Mouse (Mus musculus) kidney, embryonic 16.5 days (tissue): ENCODE measurements around the gene Mxra8. TPM values are rescaled to one million over a fixed set of nuclear protein-coding genes. Genes with fewer than 3 reads are reported as not detected.

Source experiments
- ATAC-seq: fragments of 200-750 bp; cut with Nextera tagmentation; 2 replicates; pipeline ENCODE4 v1.8.0; 2017; ENCODE audit warnings: moderate TSS enrichment; ENCODE audit not compliant: low FRiP score, low TSS enrichment
- H3K27ac ChIP-seq: fragments of 300-500 bp; sonication (generic); 2 replicates; pipeline ENCODE4 v1.5.1; 2014; ENCODE audit warnings: low read length
- H3K27me3 ChIP-seq: fragments of 300-500 bp; sonication (generic); 2 replicates; pipeline ENCODE4 v1.6.1; 2014; ENCODE audit warnings: low read length, control low read depth, mixed read lengths; ENCODE audit not compliant: insufficient read depth
- H3K36me3 ChIP-seq: fragments of 300-500 bp; sonication (generic); 2 replicates; pipeline ENCODE4 v1.6.1; 2014; ENCODE audit warnings: low read length, control low read depth, mixed read lengths; ENCODE audit not compliant: insufficient read depth
- H3K4me1 ChIP-seq: fragments of 300-500 bp; sonication (generic); 2 replicates; pipeline ENCODE4 v1.6.1; 2014; ENCODE audit warnings: low read length, control low read depth, mixed read lengths; ENCODE audit not compliant: insufficient read depth
- H3K4me2 ChIP-seq: fragments of 300-500 bp; sonication (generic); replicated peaks from 2 replicates; pipeline ENCODE4 v1.6.1; 2014; ENCODE audit warnings: low read depth, low read length
- H3K4me3 ChIP-seq: fragments of 300-500 bp; sonication (generic); 2 replicates; pipeline ENCODE4 v1.5.1; 2014; ENCODE audit warnings: mild to moderate bottlenecking, low read length
- H3K9ac ChIP-seq: fragments of 300-500 bp; sonication (generic); replicated peaks from 2 replicates; pipeline ENCODE4 v1.6.1; 2014; ENCODE audit warnings: low read length
- H3K9me3 ChIP-seq: fragments of 300-500 bp; sonication (generic); 2 replicates; pipeline ENCODE4 v1.6.1; 2016; ENCODE audit warnings: low read length, control low read depth
- WGBS: fragments of 180-500 bp; shearing (Covaris S2); extraction: QIAGEN DNeasy Blood & Tissue Kit; methylation state at CpG from one replicate; pipeline ENCODE4 v1.1.7; 2014; 5-methylcytosine and 5-hydroxymethylcytosine counted together
- polyA plus RNA-seq: library from polyadenylated mRNA; unstranded; fragments of >200 nt; fragmentation: Nextera tagmentation; extraction: Ambion mirVana; gene quantifications from 2 replicates; pipeline ENCODE4 v1.2.1, GENCODE M21; 2015

The Mxra8 gene
- polyA plus RNA-seq, 1 experiment from 2014 or later = 119 TPM

DNA sequence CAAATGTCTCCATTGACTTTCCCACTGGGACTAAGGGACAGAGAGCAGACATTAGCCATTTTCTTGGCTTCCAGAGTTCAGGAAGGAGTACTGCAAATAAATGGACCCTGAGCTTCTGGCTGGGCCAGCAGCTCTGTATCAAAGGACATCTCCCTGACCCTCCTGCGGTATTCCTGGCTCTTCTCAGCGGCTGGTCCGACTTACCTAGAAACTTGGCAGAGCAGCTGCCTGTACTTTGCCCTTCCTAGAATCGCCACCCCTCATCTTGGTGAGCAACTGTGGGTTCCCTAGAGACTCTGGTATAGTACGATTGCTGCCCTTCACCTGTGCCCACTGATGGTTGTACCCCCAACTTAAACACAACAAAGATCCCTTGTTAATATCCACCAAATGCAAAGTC lies 3.8 kb downstream of the Mxra8 start:
- H3K36me3 ChIP-seq = peaks cover 13% of the 10 kb centered on the region
- peaks cover 42% of the 10 kb centered on the region for H3K4me1 ChIP-seq
- H3K4me3 ChIP-seq = no peak overlapping the region
- no peak overlapping the region for H3K27ac ChIP-seq
- WGBS = 92% methylated on average over 5 of the region's 5 CpGs
- ATAC-seq = no peak
- no peak overlapping the region for H3K4me2 ChIP-seq
- no peaks in the 10 kb centered on the region for H3K9me3 ChIP-seq
- H3K27me3 ChIP-seq = no peaks in the 10 kb centered on the region
- H3K9ac ChIP-seq = no peak overlapping the region

- ATAC-seq = peak; percentile 95
- peaks cover 23% of the 10 kb centered on the region for H3K4me1 ChIP-seq
- H3K27ac ChIP-seq = peak within 1 kb of the TSS; percentile 76
- peak within 1 kb of the TSS; percentile 91 for H3K9ac ChIP-seq
- 3% methylated on average over 46 of the region's 65 CpGs for WGBS
- no peaks in the 10 kb centered on the region for H3K9me3 ChIP-seq
- peak within 1 kb of the TSS; percentile 83 for H3K4me2 ChIP-seq
- H3K36me3 ChIP-seq = peaks cover 13% of the 10 kb centered on the region
- H3K4me3 ChIP-seq = peak within 1 kb of the TSS; percentile 60
- H3K27me3 ChIP-seq = no peaks in the 10 kb centered on the region
Observed at GRCm38 (mm10) chr4:155846871-155847578, 7.5 kb downstream of the Mxra8 start, which contains the start of gene Dvl1. Gene Dvl1 (plus strand): TSS chr4:155847402.

GRCm38 (mm10) chr4:155847591-155848352 lies 8.3 kb downstream of the Mxra8 start:
- peak overlapping the region; percentile 60 for H3K4me3 ChIP-seq
- H3K9ac ChIP-seq = peak overlapping the region; percentile 91
- H3K4me1 ChIP-seq = peaks cover 23% of the 10 kb centered on the region
- WGBS = 1% methylated on average over 46 of the region's 69 CpGs
- peaks cover 10% of the 10 kb centered on the region for H3K36me3 ChIP-seq
- peak; percentile 60 for ATAC-seq
- peak overlapping the region; percentile 83 for H3K4me2 ChIP-seq
- no peaks in the 10 kb centered on the region for H3K9me3 ChIP-seq
- no peaks in the 10 kb centered on the region for H3K27me3 ChIP-seq
- H3K27ac ChIP-seq = peak overlapping the region; percentile 73

- Histone ChIP-seq H3K27ac (peak overlapping the region; percentile 73; the same call in 1 of the 2 replicates), H3K4me2 (peak overlapping the region; percentile 83), H3K4me1 (peaks cover 23% of the 10 kb centered on the region), H3K9ac (peak overlapping the region; percentile 91), H3K36me3 (peaks cover 3% of the 10 kb centered on the region), H3K27me3 (no peaks in the 10 kb centered on the region), H3K9me3 (no peaks in the 10 kb centered on the region), H3K4me3 (peak overlapping the region; percentile 60)
- no peak for ATAC-seq
- WGBS = 59% methylated on average over 7 of the region's 7 CpGs
Observed at GRCm38 (mm10) chr4:155848434-155849095, 9.1 kb downstream of the Mxra8 start.

GRCm38 (mm10) chr4:155849391-155849790 lies 9.9 kb downstream of the Mxra8 start:
- Histone ChIP-seq H3K27me3 (no peaks in the 10 kb centered on the region), H3K9ac (no peak overlapping the region), H3K36me3 (peaks cover 8% of the 10 kb centered on the region; the same call in 1 of the 2 replicates), H3K4me3 (no peak overlapping the region), H3K4me1 (peaks cover 23% of the 10 kb centered on the region), H3K9me3 (no peaks in the 10 kb centered on the region), H3K27ac (no peak overlapping the region), H3K4me2 (0 out of 2 replicates have a peak overlapping the region, but pooled peaks have one; percentile 83)
- 91% methylated on average over 2 of the region's 2 CpGs for WGBS
- no peak for ATAC-seq

DNA sequence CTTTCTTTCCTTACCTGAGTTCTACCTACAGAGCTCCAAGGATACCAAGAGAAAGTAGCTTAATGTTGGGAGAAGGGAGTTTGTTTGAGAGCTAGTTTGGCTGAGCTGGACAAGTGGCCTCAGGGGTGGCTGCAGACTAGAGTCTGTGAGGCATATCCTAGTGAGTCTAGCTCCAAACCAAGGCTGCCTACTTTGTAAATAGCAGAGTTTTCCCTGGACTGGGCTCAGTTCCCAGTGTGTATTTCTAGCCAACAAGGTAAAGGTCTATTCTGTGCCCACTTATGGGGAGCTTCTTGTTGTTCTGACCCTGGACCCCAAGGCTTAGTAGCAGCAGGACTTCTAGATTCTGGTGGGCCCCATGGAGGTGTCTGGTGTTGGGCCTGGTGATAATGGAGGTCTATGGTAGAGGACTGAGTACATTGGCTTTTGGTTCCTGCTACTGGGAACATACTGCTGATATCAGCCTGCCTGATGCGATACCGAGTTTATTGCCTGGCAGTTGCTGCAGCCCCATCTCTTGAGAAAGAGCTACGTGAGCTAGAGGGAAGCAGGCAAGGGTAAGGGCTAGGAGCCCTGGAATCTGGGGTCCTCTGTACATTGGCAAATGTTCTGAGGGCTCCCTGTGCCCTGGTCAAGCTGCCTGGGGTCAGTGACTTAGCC lies 10.4 kb downstream of the Mxra8 start:
- no peak overlapping the region for H3K27ac ChIP-seq
- H3K36me3 ChIP-seq = peaks cover 13% of the 10 kb centered on the region
- no peaks in the 10 kb centered on the region for H3K27me3 ChIP-seq
- H3K4me1 ChIP-seq = peaks cover 23% of the 10 kb centered on the region
- H3K9me3 ChIP-seq = no peaks in the 10 kb centered on the region
- no peak overlapping the region for H3K4me2 ChIP-seq
- no peak for ATAC-seq
- WGBS = 88% methylated on average over 3 of the region's 3 CpGs
- no peak overlapping the region for H3K4me3 ChIP-seq
- H3K9ac ChIP-seq = no peak overlapping the region

DNA sequence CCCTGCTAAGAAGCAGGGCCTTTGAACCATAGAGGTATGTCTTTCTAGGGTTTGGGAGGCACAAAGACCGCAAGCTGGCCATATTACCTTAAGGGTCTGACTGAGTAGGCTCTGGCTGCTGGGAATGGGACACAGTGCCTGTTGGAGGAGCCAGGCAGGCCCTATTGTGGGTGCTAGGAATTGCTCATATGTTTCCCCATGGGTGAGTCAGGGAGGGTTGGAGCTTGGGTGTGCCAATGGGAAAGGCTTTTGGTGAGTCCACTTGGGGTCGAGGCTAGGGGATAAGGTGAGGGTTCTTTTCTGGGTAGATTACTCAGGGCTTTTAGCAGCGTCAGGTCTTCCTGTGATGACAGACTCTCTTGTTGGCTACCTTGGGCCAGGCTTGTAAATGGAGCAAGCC lies 11.9 kb downstream of the Mxra8 start:
- H3K9ac ChIP-seq = no peak overlapping the region
- H3K27me3 ChIP-seq = no peaks in the 10 kb centered on the region
- peaks cover 28% of the 10 kb centered on the region for H3K36me3 ChIP-seq
- peaks cover 23% of the 10 kb centered on the region for H3K4me1 ChIP-seq
- 90% methylated on average over 3 of the region's 3 CpGs for WGBS
- ATAC-seq = no peak
- no peak overlapping the region for H3K4me3 ChIP-seq
- no peaks in the 10 kb centered on the region for H3K9me3 ChIP-seq
- H3K27ac ChIP-seq = no peak overlapping the region
- no peak overlapping the region for H3K4me2 ChIP-seq

DNA sequence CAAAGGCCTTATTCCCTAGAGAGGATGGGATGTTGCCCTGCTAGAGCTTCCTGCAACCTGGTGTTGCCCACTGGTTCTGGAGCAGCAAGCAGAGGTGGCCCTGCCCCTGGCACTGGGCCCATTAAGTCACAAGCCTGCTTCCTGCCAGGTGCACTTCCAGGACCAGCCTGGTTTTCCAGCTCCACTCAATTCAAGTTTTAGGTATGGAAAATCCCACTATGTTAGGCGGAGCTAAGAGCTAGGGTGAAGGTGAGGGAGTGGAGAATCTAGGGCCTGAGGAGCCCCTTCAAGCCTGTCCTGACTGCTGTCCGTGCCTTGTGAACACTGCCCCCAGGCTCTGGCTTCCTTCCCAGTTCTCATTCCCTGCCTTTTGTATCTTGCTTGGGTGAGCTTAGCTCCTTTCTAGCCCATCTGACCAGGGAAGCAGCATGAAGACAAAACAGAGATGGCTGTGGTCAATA lies 12.5 kb downstream of the Mxra8 start:
- H3K9me3 ChIP-seq = no peaks in the 10 kb centered on the region
- H3K9ac ChIP-seq = no peak overlapping the region
- peaks cover 17% of the 10 kb centered on the region for H3K4me1 ChIP-seq
- peaks cover 33% of the 10 kb centered on the region for H3K36me3 ChIP-seq
- H3K4me3 ChIP-seq = no peak overlapping the region
- H3K4me2 ChIP-seq = no peak overlapping the region
- ATAC-seq = no peak
- WGBS = 76% methylated on average over 2 of the region's 2 CpGs
- H3K27me3 ChIP-seq = no peaks in the 10 kb centered on the region
- H3K27ac ChIP-seq = no peak overlapping the region

GRCm38 (mm10) chr4:155853421-155853820 lies 13.9 kb downstream of the Mxra8 start:
- H3K27me3 ChIP-seq = no peaks in the 10 kb centered on the region
- ATAC-seq = no peak
- H3K9ac ChIP-seq = no peak overlapping the region
- peaks cover 10% of the 10 kb centered on the region for H3K4me1 ChIP-seq
- H3K9me3 ChIP-seq = no peaks in the 10 kb centered on the region
- H3K4me2 ChIP-seq = no peak overlapping the region
- H3K4me3 ChIP-seq = no peak overlapping the region
- peaks cover 45% of the 10 kb centered on the region for H3K36me3 ChIP-seq
- H3K27ac ChIP-seq = no peak overlapping the region
- 89% methylated on average over 9 of the region's 9 CpGs for WGBS
